Mouse (Mus musculus): ENCODE results near the gene Tec. TPM values are rescaled to one million over a fixed set of nuclear protein-coding genes. Genes with fewer than 3 reads are reported as not detected.

Tec gene
- polyA plus RNA-seq, 1 experiment from 2014 or later, result 2.9 TPM

DNA sequence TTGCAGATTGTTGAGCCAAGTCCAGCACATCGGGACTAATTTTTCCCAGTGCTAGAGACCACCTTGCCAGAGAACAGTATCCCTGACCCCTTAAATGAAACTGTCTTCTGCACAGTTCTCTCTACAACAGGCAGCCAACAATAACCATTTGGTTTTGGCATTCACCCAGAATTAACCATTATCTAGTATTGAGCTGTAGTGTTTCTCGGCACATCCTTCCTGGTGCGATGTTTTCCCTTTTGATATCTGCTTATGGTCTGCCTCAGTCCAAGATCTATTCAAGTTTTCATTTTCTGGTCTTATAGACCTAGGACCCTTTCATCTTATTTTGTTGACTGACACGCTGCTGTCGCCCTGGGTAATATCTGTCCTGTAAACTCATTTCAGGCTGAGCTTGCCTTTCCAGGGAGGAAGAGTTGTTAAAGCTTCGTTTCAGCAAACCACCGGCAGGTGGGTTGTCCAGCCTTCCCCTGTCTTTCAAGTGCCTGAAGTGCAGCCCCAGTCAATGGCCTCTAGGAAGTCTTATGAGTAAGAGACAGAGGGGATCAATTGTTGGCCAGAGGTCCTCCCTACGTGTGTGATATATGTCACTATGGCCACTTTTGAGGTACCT lies 40.1 kb upstream of the Tec start:
- no peak overlapping the region for H3K4me3 ChIP-seq (replicated peaks; ENCODE audit: low read length)
- H3K9ac ChIP-seq (replicated peaks; ENCODE audit: low read depth, low read length), result no peak overlapping the region
- H3K9me3 ChIP-seq (ENCODE audit: control insufficient read depth, low read length), result no peaks in the 10 kb centered on the region
- 77% methylated on average over 8 of the region's 8 CpGs for WGBS
- H3K27ac ChIP-seq (ENCODE audit: low read length), result no peak overlapping the region
- no peak for ATAC-seq
- no peak overlapping the region for H3K4me2 ChIP-seq (ENCODE audit: low read length)
- no peaks in the 10 kb centered on the region for H3K36me3 ChIP-seq (ENCODE audit: control insufficient read depth, insufficient read depth)
- H3K4me1 ChIP-seq (replicated peaks; ENCODE audit: control insufficient read depth, insufficient read depth, low read length), result peaks cover 8% of the 10 kb centered on the region
- no peaks in the 10 kb centered on the region for H3K27me3 ChIP-seq (replicated peaks; ENCODE audit: control insufficient read depth, insufficient read depth, low read length)

DNA sequence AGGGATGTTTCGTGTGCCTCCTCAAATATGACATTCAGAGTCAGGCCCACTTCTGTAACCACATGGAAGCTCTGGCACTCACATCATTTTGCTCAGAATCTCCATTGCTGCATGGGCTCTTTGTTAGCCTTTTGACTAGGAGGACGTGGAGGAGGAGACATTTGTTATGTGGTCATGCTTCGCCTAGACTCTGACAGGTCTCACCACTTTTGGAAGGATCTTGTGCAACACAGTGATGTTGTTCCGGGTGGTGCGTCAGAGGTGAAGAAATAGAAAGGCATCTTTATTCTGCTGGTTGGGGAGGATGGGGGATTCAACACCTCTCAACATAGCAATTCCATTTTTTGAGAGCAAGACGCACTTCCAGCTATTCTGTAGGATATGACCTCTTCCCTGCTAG lies 39.1 kb upstream of the Tec start:
- ATAC-seq, result no peak
- Histone ChIP-seq H3K36me3 (ENCODE audit: control insufficient read depth, insufficient read depth) (no peaks in the 10 kb centered on the region), H3K4me1 (replicated peaks; ENCODE audit: control insufficient read depth, insufficient read depth, low read length) (0 out of 2 replicates have a peak, but pooled peaks cover 3% of the 10 kb centered on the region), H3K4me3 (replicated peaks; ENCODE audit: low read length) (no peak overlapping the region), H3K27me3 (replicated peaks; ENCODE audit: control insufficient read depth, insufficient read depth, low read length) (no peaks in the 10 kb centered on the region), H3K27ac (ENCODE audit: low read length) (no peak overlapping the region), H3K4me2 (ENCODE audit: low read length) (no peak overlapping the region), H3K9ac (replicated peaks; ENCODE audit: low read depth, low read length) (no peak overlapping the region), H3K9me3 (ENCODE audit: control insufficient read depth, low read length) (no peaks in the 10 kb centered on the region)
- WGBS, result 92% methylated on average over 6 of the region's 6 CpGs

DNA sequence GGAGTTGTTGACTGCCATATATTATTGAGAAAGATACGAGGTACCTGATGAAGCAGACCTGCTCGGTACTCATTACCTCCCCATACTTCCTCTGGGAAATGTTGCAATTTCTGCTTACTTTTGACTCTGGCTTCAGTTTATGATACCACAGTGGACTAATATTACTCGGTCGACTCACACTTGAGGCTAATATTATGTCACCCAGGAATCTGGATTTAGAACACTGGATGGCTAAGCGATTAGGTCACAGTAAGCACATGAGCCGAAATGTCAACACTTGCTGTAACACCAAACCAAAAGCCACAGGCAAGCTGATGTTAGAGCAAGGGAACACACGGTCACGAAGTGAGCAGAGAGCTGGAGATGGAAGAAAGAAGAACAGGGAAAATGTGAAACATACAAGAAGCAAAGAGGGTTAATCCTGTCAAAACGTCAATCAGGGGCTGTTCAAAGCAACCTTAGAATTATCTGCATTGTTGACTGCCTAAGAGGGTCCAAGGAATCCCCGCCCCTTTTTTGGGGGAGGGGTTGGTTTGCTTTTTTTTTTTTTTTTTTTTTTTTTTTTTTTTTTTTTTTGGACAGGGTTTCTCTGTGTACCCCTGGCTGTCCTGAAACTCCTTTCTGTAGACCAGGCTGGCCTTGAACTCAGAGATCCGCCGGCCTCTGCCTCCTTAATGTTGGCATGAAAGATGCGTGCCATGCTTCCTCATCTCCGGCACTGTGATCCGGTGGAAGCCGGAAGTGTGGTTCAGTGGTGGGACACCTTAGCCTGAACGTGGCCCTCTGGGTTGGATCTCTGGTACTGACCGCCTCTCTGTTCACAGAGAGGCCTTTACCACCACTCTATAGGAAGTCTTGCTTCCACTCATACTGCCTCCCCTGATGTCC lies 36.9 kb upstream of the Tec start:
- no peaks in the 10 kb centered on the region for H3K27me3 ChIP-seq (replicated peaks; ENCODE audit: control insufficient read depth, insufficient read depth, low read length)
- 80% methylated on average over 18 of the region's 18 CpGs for WGBS

DNA sequence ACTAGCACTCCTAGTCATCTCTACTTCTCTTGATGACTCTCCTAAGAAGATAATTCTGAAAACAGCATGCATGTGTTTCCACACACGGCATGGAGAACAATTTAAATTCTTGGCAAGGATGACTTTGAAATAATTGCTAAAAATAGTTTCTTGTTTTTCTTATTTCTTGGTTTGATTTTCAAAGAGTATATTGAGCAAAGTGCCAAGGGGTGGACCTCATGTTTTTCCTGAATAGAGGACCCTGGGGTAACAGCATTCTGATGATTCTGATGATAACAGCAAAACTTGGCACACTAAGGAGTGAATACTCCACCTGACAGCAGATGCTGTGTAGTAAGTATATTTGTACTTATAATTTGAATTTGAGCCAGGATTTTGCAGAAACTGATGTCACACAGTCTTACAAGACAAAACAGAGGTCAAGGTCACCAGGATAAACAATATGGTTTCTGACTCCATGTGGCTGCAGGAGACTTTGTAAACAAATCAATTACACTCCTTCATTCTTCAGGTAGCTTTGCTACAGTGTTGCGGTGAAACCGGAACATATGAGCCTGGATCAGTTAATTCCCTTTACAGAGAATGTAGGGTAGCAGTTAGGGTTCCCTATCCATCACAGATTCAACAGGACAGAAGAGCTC lies 34.7 kb upstream of the Tec start:
- no peaks in the 10 kb centered on the region for H3K27me3 ChIP-seq (replicated peaks; ENCODE audit: control insufficient read depth, insufficient read depth, low read length)
- no peak for ATAC-seq
- no peak overlapping the region for H3K9ac ChIP-seq (replicated peaks; ENCODE audit: low read depth, low read length)
- H3K4me1 ChIP-seq (replicated peaks; ENCODE audit: control insufficient read depth, insufficient read depth, low read length), result peaks cover 6% of the 10 kb centered on the region; the same call in 1 of the 2 replicates
- no peak overlapping the region for H3K27ac ChIP-seq (ENCODE audit: low read length)
- 76% methylated on average over 3 of the region's 3 CpGs for WGBS
- no peak overlapping the region for H3K4me2 ChIP-seq (ENCODE audit: low read length)
- no peaks in the 10 kb centered on the region for H3K9me3 ChIP-seq (ENCODE audit: control insufficient read depth, low read length)
- H3K36me3 ChIP-seq (ENCODE audit: control insufficient read depth, insufficient read depth), result no peaks in the 10 kb centered on the region
- no peak overlapping the region for H3K4me3 ChIP-seq (replicated peaks; ENCODE audit: low read length)

More for the DNA sequence above, 36.9 kb upstream of the Tec start:
- H3K27ac ChIP-seq (ENCODE audit: low read length), result no peak overlapping the region
- no peaks in the 10 kb centered on the region for H3K9me3 ChIP-seq (ENCODE audit: control insufficient read depth, low read length)
- no peaks in the 10 kb centered on the region for H3K36me3 ChIP-seq (ENCODE audit: control insufficient read depth, insufficient read depth)
- ATAC-seq, result no peak
- H3K4me2 ChIP-seq (ENCODE audit: low read length), result no peak overlapping the region
- no peak overlapping the region for H3K4me3 ChIP-seq (replicated peaks; ENCODE audit: low read length)
- H3K4me1 ChIP-seq (replicated peaks; ENCODE audit: control insufficient read depth, insufficient read depth, low read length), result peaks cover 6% of the 10 kb centered on the region; the same call in 1 of the 2 replicates
- H3K9ac ChIP-seq (replicated peaks; ENCODE audit: low read depth, low read length), result no peak overlapping the region

DNA sequence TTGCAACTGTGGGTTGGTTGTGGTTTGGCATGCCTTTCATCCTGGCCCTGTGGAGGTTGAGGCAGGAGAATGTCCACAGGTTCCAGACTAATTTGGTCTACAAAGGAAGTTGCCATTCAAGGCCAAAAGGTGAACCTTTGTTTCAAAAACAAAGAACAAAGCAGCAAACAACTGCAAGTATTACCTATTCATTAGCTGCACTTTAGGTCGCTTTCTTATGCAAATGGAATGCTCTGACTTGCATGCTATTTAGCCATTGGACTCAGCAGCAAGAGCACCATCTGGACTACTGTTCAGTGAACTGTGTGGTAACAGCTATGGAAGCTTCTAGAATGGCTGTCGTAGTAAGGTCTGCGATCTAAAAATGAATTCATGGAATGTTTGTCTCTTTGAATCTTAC lies 34.0 kb upstream of the Tec start:
- no peak overlapping the region for H3K4me3 ChIP-seq (replicated peaks; ENCODE audit: low read length)
- H3K9me3 ChIP-seq (ENCODE audit: control insufficient read depth, low read length), result no peaks in the 10 kb centered on the region
- no peak overlapping the region for H3K9ac ChIP-seq (replicated peaks; ENCODE audit: low read depth, low read length)
- no peak overlapping the region for H3K4me2 ChIP-seq (ENCODE audit: low read length)
- no peak overlapping the region for H3K27ac ChIP-seq (ENCODE audit: low read length)
- H3K36me3 ChIP-seq (ENCODE audit: control insufficient read depth, insufficient read depth), result no peaks in the 10 kb centered on the region
- 24% methylated on average over 3 of the region's 3 CpGs for WGBS
- no peaks in the 10 kb centered on the region for H3K27me3 ChIP-seq (replicated peaks; ENCODE audit: control insufficient read depth, insufficient read depth, low read length)
- peaks cover 6% of the 10 kb centered on the region; the same call in 1 of the 2 replicates for H3K4me1 ChIP-seq (replicated peaks; ENCODE audit: control insufficient read depth, insufficient read depth, low read length)
- peak; percentile 72 for ATAC-seq

DNA sequence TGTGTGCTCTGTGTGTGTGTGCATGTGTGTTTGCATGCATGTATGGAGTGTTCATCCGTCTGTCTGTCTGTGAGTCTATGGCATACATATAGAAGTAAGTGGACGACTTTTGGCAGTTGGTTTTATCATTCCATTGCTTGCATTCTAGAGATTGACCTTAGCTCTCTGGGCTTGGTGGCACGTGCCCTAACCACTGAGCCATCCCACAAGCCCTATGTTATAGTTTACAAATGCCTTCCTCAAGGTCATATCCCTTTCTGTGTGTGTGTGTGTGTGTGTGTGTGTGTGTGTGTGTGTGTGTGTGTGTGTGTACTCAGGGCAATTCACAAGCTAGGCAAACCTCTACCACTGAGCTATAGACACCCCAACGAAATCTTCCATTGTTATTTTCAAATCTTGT lies 33.6 kb upstream of the Tec start:
- Histone ChIP-seq H3K36me3 (ENCODE audit: control insufficient read depth, insufficient read depth) (no peaks in the 10 kb centered on the region), H3K4me3 (replicated peaks; ENCODE audit: low read length) (no peak overlapping the region), H3K9me3 (ENCODE audit: control insufficient read depth, low read length) (no peaks in the 10 kb centered on the region), H3K4me1 (replicated peaks; ENCODE audit: control insufficient read depth, insufficient read depth, low read length) (peaks cover 6% of the 10 kb centered on the region; the same call in 1 of the 2 replicates), H3K27me3 (replicated peaks; ENCODE audit: control insufficient read depth, insufficient read depth, low read length) (no peaks in the 10 kb centered on the region), H3K4me2 (ENCODE audit: low read length) (no peak overlapping the region), H3K9ac (replicated peaks; ENCODE audit: low read depth, low read length) (no peak overlapping the region), H3K27ac (ENCODE audit: low read length) (no peak overlapping the region)
- ATAC-seq, result no peak
- WGBS, result 75% methylated on average over 4 of the region's 4 CpGs

DNA sequence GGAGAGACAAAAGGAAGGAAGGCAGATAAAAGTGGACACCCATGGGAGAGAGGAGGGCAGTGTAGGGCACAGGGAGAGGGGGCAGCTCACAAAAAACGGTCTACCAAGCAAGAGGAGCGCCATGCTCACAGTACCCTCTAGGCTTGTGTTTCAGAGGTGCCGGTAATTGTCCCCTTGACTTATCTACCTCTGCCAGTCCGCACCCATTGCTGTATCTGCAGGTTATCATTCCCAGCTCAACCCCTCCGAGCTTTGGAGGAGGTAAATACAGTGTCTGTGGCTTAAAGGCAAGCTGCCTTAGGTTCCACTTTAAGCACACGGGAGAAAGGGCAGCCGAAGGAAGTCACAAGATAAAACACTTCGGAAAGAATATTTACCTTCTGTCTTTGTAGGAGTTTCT lies 31.0 kb upstream of the Tec start:
- no peak overlapping the region for H3K4me2 ChIP-seq (ENCODE audit: low read length)
- no peak overlapping the region for H3K9ac ChIP-seq (replicated peaks; ENCODE audit: low read depth, low read length)
- H3K9me3 ChIP-seq (ENCODE audit: control insufficient read depth, low read length), result no peaks in the 10 kb centered on the region
- no peaks in the 10 kb centered on the region for H3K27me3 ChIP-seq (replicated peaks; ENCODE audit: control insufficient read depth, insufficient read depth, low read length)
- H3K36me3 ChIP-seq (ENCODE audit: control insufficient read depth, insufficient read depth), result no peaks in the 10 kb centered on the region
- H3K4me3 ChIP-seq (replicated peaks; ENCODE audit: low read length), result no peak overlapping the region
- H3K4me1 ChIP-seq (replicated peaks; ENCODE audit: control insufficient read depth, insufficient read depth, low read length), result peaks cover 6% of the 10 kb centered on the region; the same call in 1 of the 2 replicates
- H3K27ac ChIP-seq (ENCODE audit: low read length), result no peak overlapping the region
- no peak for ATAC-seq
- WGBS, result 88% methylated on average over 8 of the region's 8 CpGs

DNA sequence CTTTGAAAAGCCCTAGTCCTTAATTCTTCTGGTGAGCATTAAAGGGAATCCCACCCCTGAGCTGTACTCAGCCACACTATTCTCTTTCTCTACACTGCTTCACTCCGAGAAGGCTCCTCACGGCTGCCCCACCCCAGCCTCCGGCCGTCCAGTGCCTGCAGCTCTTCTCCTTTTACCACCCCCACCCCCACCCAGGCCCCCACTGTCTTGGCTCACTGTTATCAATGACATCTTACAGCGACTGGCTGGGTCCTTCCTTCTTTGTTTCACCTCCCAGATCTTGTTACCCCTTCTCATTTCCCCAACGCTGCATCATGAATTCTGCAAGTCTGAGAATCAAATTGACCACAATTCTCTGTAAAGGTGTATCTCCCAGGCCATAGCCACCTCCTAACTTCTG lies 29.7 kb upstream of the Tec start:
- Histone ChIP-seq H3K4me1 (replicated peaks; ENCODE audit: control insufficient read depth, insufficient read depth, low read length) (peaks cover 6% of the 10 kb centered on the region; the same call in 1 of the 2 replicates), H3K27me3 (replicated peaks; ENCODE audit: control insufficient read depth, insufficient read depth, low read length) (no peaks in the 10 kb centered on the region), H3K4me3 (replicated peaks; ENCODE audit: low read length) (no peak overlapping the region), H3K27ac (ENCODE audit: low read length) (no peak overlapping the region), H3K9me3 (ENCODE audit: control insufficient read depth, low read length) (no peaks in the 10 kb centered on the region), H3K36me3 (ENCODE audit: control insufficient read depth, insufficient read depth) (no peaks in the 10 kb centered on the region), H3K9ac (replicated peaks; ENCODE audit: low read depth, low read length) (no peak overlapping the region), H3K4me2 (ENCODE audit: low read length) (no peak overlapping the region)
- no peak for ATAC-seq
- 59% methylated on average over 6 of the region's 6 CpGs for WGBS
